In the genomic region with DNA sequence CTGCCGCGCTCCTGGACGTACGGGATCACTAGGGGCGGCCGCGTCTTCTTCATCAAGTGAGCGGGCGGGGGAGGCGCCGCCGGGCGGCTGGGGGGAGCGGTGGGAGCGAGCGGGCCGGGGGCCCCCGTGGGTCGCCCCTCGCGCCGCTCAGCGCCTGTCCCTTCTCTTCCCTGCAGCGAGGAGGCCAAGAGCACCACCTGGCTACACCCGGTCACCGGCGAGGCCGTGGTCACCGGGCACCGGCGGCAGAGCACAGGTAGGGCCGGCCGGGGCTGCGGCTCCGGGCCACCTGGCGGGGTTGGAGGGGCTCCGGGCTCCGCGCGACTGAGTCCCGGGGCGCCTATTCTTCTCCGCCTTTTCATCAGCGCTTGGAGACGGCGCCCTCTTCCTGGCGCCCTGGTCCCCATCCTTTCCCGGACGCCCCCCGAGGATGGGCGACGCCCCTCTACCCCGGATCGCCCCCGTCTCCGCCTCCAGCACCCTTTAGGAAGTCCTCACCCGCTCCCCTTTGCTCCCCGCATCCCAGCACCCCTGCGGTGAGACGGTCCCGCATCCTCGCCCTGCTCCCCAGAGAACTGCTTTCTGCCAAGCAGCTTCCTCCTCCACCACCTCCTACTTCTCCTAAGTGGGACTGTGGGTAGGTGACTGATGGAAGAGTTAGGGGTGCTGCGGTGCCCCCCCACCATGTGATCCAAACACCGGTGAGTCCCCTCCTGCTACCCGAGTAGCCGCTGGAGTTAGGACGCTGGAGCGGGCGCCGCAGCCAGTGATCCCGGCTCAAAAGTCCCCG, we compare ENCODE assay signal across 8 mouse cellular contexts. TPM values are rescaled to one million over a fixed set of nuclear protein-coding genes. Genes with fewer than 3 reads are reported as not detected.
DNase-seq lines count a peak whose midpoint lies in the region; ATAC-seq and TF ChIP-seq lines count a peak whose summit lies in the region.

No protein-coding gene starts in this region.

- peak overlapping the region; percentile 72 for H3K4me2 ChIP-seq in hindbrain, embryonic 11.5 days (replicated peaks; ENCODE audit: low read depth, low read length)

- CTCF ChIA-PET in Patski (lab: Charles Lee), result interaction anchor here (10.0 kb wide), 1 partner anchor 18 kb away, joined by 86 read pairs; no protein-coding TSS in a partner anchor

- no peaks in the 10 kb centered on the region for H3K9me3 ChIP-seq in hindbrain, embryonic 11.5 days (ENCODE audit: control insufficient read depth, low read length)

- peak overlapping the region; percentile 84 for H3K4me3 ChIP-seq in hindbrain, embryonic 11.5 days (ENCODE audit: low read depth, low read length)

- H3K4me1 ChIP-seq in hindbrain, embryonic 11.5 days (replicated peaks; ENCODE audit: control insufficient read depth, insufficient read depth, low read length), result no peaks in the 10 kb centered on the region

- ATAC-seq in Patski, result peak; percentile 48
- ATAC-seq in frontal cortex, adult (ENCODE audit: low TSS enrichment), result peak; percentile 56
- ATAC-seq in hindbrain, embryonic 11.5 days (ENCODE audit: low FRiP score), result peak; percentile 84
- no peak for ATAC-seq in erythroid progenitor cell, adult 5-6 weeks (replicated peaks; ENCODE audit: low FRiP score, poor library complexity, severe bottlenecking)

- peak overlapping the region; percentile 93 for H3K9ac ChIP-seq in hindbrain, embryonic 11.5 days (ENCODE audit: low read depth, low read length)

- WGBS in hindbrain, embryonic 11.5 days, result under 1% methylated on average over 51 of the region's 72 CpGs

- peak; percentile 64 for TF ChIP-seq CTCF in Patski (IDR thresholded peaks at IDR 0.05)

- intact Hi-C loops in left cerebral cortex, postnatal 25 days (cut with DNase I), result no loop called here

- 0 out of 2 replicates have a peak, but pooled peaks cover 6% of the 10 kb centered on the region for H3K36me3 ChIP-seq in hindbrain, embryonic 11.5 days (ENCODE audit: control insufficient read depth, insufficient read depth, low read length)

- H3K27ac ChIP-seq in hindbrain, embryonic 11.5 days (ENCODE audit: low read depth, low read length), result peak overlapping the region; percentile 86

- in situ Hi-C loops in Patski (cut with MboI; ENCODE audit: low pct_unique_long_range_greater_than_20kb), result no loop called here

- H3K27me3 ChIP-seq in Patski, result no peaks in the 10 kb centered on the region
- no peaks in the 10 kb centered on the region for H3K27me3 ChIP-seq in hindbrain, embryonic 11.5 days (ENCODE audit: control insufficient read depth, insufficient read depth, low read length)

- POLR2A ChIA-PET in Patski (lab: Charles Lee), result no interaction called here

- no peak for DNase-seq in Patski (ENCODE audit: low read depth, low spot score)
- peak; percentile 73 for DNase-seq in cerebellum, adult 11-12 months
- peak; percentile 70 for DNase-seq in hindbrain, embryonic 11.5 days (ENCODE audit: low spot score)
- peak; percentile 56 to 58 for DNase-seq in left cerebral cortex, postnatal 25 days (ENCODE audit: low spot score in 2 of 2)
- peak; percentile 34 for DNase-seq in mesoderm, embryonic 11.5 days (ENCODE audit: low read depth, low spot score)
- peak; percentile 15 to 37 for DNase-seq in right cerebral cortex, postnatal 36 days (ENCODE audit: low spot score in 2 of 2)

RNA-seq across cellular contexts. Expression of a gene that starts 0.5 kb away (rescaled TPM):
- 72.9 TPM for polyA plus RNA-seq in Patski (2021)
- polyA plus RNA-seq in hindbrain, embryonic 11.5 days (2014; fragmentation: Nextera tagmentation; extraction: Ambion mirVana), result 50.8 and 55.1 TPM in 2 replicates
- total RNA-seq in left cerebral cortex, postnatal 25 days (2021), result 100 to 1,000 TPM in 1 of 2 experiments, 10 to 100 TPM in 1; 89.1 to 113 TPM
- total RNA-seq in erythroid progenitor cell, adult 5-6 weeks (2015; ENCODE audit: low replicate concordance), result 0.72 TPM in 1 of 2 replicates, not detected in the other
- 1.0 and 1.7 TPM in 2 replicates for total RNA-seq in erythroid progenitor cell, adult 5-6 weeks (2017; ENCODE audit: low replicate concordance)

Comparison
In these comparisons a context has a peak if more than half of its experiments do, and no peak if none do; other contexts are left out.
1. RNA of a gene that starts 0.5 kb away (total RNA-seq): 89.1 to 113 TPM in left cerebral cortex, postnatal 25 days; 0.72 to 1.7 TPM in erythroid progenitor cell, adult 5-6 weeks; every median in the first group is over 10 times any median in the second.